Mouse (Mus musculus) adrenal gland, adult 18-20 months (tissue): ENCODE data around the gene Mcm3ap. TPM values are rescaled to one million over a fixed set of nuclear protein-coding genes. Genes with fewer than 3 reads are reported as not detected.
A peak's percentile ranks its signal among the peaks of the same experiment; 100 is the strongest.

ENCODE experiments used
- DNase-seq, 2 experiments: peaks; one replicate each; pipeline ENCODE4 v3.0.0; 2021 to 2022; ENCODE audit warnings: low spot score in 2 of 2
- total RNA-seq, 2 experiments: library from RNA; stranded (reverse); gene quantifications; 1 replicate in 1 of 2; 2 replicates in 1 of 2; pipeline ENCODE4 v1.2.3; 2021

The Mcm3ap gene
- total RNA-seq, 2 experiments from 2014 or later, result 23.0 to 27.5 TPM

DNA sequence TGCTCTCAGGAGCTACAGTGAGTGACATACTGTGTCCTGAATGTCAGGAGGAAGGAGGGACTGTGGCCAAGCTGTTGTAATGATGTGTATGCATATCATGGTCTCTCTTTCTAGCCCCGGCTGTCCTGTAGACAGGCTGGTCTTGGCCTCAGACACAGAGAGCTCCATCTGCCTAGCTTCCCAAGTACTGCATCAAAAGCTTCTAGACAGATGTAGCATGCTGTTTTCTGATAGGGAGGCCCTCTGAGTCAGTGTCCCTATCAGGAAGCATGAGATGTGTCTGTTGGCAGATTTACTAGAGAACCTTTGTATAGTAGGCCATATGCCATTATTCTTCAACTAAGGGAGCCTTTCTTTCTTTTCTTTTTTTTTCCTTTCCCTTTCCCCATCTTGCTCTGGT, 24.8 kb downstream of the Mcm3ap start:
- no peak for DNase-seq

DNA sequence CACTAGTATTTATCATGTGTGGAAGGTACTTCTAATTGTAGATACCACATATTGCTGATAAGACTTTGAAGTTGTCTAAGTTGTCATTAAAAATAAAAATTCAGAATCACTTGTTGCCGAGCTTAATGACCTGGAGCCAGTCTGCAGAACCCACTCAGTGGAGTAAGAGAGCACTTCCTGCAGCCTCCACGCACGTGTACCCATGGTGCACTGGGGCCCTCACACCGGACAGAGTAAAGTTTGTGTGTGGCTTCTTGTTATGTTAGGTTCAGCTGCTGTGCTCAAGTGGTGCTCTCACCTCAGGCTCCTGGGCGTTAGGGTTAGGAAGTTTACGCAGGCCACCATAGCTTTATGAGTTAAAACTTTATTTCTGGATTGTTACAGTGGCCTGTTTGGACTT, 26.8 kb downstream of the Mcm3ap start:
- DNase-seq, result no peak

- no peak for DNase-seq
Observed at GRCm38 (mm10) chr10:76496366-76496765, 27.6 kb downstream of the Mcm3ap start.

- no peak for DNase-seq
Observed at GRCm38 (mm10) chr10:76497522-76497921, 28.8 kb downstream of the Mcm3ap start.

DNA sequence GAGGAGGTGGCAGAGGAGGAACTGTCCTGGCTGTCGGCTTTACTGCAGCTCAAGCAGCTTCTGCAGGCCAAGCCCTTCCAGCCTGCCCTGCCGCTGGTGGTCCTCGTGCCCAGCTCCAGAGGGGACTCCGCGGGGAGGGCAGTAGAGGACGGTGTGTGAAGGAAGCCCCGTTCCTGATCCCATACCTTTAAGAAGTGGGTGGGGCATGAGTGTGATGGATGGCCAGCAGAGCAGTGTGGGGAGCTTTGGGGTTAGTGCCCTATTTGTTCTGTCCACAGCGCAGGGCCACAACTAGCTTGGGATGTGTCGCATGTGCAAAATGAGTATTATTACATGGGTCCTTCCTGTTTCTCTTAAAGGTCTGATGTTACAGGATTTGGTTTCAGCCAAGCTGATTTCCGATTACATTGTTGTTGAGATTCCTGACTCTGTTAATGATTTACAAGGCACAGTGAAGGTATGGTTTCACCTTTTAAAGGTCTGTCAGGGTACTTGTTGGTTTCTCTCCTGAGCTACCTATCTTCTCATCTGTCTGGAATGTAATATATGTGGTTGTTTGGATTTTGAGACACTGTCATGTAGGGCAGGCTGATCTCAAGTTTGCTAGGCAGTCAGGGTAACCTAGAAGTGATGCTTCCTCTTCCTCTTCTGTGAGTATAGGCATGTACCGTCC, 35.7 kb downstream of the Mcm3ap start:
- no peak for DNase-seq

DNA sequence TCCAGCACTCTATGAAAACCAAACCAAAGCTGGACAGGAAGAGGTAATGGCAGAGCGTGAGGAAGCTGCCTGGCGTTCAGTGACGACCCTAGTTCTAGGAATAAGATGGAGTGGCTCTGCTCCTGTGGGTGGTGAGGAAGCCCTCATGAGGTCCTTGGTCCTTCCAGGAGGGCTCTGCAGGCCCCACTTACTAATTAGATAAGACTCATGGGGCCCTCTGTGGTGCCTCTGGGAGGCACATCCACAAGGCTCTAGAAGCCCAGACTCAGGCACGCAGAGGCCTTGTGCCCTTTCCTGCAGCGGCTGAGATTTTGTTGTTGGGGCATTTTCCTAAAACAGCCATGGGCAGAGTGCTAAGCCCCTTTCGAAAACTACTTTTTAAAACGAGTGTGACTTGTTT, 37.1 kb downstream of the Mcm3ap start:
- DNase-seq, result no peak

GRCm38 (mm10) chr10:76512965-76513583, 44.3 kb downstream of the Mcm3ap start:
- peak; percentile 56 to 67 for DNase-seq

GRCm38 (mm10) chr10:76530922-76531321, 62.2 kb downstream of the Mcm3ap start:
- no peak for DNase-seq

DNA sequence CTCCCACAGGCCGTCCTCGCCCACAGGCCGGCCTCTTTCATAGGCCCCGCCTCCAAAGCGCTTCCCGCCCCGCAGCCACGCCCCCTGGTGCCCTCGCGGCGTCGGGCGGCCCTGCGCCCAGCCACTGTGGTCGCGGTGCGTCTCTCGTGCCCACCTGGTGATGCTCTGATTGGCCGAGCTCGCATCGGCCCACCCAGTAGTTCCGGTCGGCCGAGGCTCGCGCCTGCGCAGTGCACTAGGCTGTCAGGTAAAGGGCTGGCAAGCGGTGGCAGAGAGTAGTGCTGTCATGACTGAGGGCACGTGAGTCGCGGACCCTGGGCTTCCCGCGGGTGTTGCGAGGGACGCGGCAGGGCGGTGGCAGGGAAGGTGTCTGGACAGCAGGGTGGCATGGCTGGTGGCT, 62.6 kb downstream of the Mcm3ap start, which contains the start of gene Lss:
Gene Lss, plus strand, starts transcription at position 214 of the 400 bp plus-strand sequence.
- peak; percentile 94 to 96 for DNase-seq

DNA sequence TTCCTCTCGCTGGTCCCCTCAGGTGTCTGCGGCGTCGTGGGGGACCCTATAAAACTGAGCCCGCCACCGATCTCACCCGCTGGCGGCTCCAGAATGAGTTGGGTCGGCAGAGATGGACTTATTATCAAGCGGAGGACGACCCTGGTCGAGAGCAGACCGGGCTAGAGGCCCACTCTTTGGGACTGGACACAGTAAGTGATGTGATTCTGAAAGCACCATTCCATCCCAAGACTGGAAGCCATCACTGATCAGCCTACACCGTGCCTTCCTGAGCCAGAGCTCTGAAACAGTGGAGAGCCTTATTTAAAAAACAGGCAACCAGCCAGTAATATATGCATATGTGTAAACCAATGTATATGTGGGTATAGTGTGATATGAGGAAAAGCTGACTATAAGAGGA, 63.1 kb downstream of the Mcm3ap start:
- DNase-seq, result no peak

DNA sequence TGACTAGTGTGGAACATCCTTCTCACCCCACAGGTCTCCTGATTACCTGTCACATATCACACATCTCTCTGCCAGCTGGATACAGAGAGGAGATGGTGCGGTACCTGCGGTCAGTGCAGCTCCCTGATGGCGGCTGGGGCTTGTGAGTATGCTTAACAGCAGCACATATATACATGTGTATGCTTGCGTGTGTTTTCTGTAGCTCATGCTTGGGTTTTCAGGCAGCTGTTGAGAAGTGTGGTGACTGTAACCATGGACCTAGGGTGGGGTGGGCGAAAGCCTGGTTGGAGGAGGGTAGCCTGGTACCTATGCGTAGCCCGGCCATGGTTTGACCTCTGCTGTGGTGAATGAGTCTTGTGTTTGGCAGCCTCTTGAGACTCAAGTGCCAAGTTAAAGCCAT, 66.8 kb downstream of the Mcm3ap start:
- DNase-seq, result no peak

GRCm38 (mm10) chr10:76537619-76538018, 68.9 kb downstream of the Mcm3ap start:
- peak in 1 of 2 experiments; percentile 7 for DNase-seq

DNA sequence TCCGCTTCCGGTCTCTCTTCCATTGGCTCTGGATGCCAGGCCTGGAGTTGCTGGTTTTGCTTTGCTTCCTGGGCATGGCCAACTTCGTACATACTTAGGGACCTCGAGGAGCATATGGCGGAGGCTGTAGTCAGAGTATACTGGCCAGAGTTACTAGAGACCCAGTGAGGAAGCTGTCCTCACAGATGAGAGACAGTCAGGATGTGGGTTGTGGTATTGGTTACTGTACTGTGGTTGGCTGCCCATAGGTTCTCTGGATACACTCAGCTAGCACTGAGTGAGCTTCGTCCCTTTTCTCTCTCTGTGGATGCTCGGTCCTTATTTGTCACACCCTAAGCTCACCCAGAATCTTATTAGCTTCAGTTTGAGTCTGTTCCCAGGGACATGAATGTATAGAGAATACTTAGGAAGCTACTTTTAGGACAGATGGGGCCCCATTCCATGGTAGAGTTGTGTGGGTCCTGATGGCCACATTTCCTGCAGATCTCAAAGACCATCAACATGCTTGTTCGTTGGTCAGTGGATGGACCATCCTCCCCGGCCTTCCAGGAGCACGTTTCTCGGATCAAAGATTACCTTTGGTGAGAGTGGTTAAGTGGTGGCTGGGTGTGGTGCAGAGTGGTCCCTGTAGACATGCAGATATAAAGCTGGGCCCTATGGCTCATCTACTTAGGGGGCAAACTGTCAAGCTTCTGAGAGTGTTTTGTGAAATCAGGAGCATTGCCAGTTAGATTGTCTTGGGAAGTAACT, 72.8 kb downstream of the Mcm3ap start:
- DNase-seq, result no peak

- DNase-seq, result no peak
Observed at GRCm38 (mm10) chr10:76542636-76543375, 74.1 kb downstream of the Mcm3ap start.

DNA sequence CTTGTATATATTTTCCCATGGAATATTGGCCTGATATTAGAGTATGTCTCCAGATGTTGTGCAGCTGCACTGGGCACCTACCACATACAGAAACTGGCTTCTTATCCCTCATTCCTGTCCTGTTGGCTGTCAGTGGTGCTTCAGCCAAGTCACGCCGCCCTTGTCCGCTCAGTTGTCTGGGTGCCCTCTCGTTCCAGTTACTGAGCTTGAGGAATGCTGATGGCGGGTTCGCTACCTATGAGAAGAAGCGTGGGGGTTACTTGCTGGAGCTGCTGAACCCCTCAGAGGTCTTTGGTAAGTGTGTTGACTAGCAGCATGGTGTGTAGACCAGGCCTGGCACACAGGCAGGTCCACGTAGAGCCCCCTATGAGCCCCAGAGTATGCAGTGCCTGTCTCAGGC, 77.8 kb downstream of the Mcm3ap start:
- DNase-seq, result no peak

DNA sequence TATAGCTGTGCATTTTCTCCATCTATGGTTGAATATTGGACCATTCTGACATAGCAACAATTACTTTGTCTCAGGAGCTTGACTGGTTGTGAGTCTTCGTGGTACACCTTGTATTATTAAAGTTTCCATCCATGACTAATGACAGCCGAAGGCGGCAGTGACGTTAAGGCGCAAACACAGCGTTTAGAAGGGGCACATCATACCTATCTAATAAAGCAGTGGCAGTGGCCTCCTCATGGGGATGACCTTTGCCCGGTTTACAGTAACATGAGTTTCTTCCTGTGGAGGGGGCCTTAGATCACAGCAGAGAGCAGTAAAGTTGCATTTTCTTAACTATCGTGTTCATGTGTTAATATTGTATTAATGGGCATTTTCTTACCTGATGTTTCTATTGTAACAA, 79.5 kb downstream of the Mcm3ap start:
- no peak for DNase-seq

GRCm38 (mm10) chr10:76550458-76550857, 81.7 kb downstream of the Mcm3ap start:
- DNase-seq, result no peak

DNA sequence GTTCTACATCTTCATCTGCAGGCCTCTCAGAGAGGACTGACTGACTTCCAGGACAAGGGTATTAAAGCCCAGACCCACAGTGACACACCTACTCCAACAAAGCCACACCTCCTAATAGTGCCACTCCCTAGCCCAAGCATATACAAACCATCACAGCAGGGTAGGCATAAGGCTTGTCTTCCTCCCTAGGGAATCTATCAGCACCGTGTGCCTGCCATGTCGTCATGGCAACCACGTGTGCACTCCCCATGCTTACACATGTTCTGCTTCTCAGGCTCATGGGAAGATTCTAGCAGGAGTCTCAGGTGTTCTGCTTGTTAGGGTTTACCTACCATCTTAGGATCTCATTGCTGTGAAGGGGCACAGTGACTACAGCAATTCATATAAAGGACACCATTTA, 82.8 kb downstream of the Mcm3ap start:
- no peak for DNase-seq

DNA sequence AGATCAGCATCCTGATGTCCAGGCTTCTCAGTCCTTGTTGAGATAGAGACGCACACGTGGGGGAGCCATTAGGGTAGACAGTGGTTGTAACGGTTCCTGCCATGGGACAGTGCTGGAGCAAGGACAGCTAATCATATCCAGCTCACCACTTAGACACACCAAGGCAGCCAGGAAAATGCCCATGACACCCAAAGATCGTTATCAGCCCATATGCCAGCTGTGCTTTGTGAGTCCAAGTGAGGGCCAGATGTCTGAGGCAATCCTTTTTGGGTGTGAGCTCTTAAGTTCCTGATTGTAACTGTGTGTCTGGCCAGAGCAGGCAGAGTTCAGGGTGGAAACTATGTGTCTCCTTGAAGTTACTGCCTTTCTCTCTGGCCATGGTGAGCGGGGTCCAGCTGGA, 85.3 kb downstream of the Mcm3ap start:
- no peak for DNase-seq

DNA sequence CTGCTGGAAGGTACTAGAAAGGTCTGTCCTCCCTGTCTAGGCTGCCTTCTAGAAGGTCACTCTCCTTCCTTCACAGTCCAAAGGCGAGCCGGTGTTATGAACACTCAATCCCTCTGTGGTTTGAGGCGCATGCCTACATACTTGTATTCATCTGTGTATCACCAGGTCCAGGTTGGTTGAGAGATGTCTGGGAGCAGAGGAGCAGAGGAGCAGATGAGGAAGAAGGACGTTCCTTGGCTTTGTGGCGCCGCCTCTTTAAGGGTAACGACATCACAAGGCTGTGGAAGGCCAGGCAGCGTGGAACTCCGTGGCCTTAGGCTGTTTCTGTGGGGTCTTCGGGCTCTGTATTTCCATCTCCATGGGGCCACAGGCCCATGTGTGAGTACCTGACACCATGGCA, 93.2 kb downstream of the Mcm3ap start, which contains the start of gene Spatc1l:
Gene Spatc1l, plus strand, starts transcription at position 301 of the 400 bp plus-strand sequence.
- no peak for DNase-seq
